Mouse (Mus musculus): ENCODE data around the gene Gm20388.

DNA sequence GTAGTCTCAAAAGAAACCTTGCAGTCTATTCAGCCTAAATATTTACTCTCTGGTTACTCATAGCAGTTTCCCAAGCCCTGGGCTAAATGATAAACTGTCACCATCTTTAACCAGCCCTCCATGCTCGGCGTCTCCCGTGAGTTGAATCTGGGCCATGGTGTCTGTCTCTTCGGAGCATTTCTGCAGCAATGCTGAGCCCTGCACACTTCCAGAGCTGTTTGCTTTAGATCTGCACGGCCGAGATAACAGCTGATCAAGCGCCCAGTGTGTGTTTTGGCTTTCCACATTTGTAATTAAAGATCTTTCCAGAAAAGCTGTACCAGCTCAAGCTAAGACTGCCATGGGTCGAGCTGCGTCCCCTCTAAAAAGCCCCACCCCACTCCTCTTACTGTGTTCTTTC, 1068.6 kb downstream of the Gm20388 start:
- TF ChIP-seq CTCF (IDR thresholded peaks at IDR 0.05; ENCODE audit: low read depth) (no peak), EP300 (optimal IDR thresholded peaks at IDR 0.05) (no peak)
